Mouse (Mus musculus): ENCODE data around the gene 1700003F12Rik.

1700003F12Rik gene

DNA sequence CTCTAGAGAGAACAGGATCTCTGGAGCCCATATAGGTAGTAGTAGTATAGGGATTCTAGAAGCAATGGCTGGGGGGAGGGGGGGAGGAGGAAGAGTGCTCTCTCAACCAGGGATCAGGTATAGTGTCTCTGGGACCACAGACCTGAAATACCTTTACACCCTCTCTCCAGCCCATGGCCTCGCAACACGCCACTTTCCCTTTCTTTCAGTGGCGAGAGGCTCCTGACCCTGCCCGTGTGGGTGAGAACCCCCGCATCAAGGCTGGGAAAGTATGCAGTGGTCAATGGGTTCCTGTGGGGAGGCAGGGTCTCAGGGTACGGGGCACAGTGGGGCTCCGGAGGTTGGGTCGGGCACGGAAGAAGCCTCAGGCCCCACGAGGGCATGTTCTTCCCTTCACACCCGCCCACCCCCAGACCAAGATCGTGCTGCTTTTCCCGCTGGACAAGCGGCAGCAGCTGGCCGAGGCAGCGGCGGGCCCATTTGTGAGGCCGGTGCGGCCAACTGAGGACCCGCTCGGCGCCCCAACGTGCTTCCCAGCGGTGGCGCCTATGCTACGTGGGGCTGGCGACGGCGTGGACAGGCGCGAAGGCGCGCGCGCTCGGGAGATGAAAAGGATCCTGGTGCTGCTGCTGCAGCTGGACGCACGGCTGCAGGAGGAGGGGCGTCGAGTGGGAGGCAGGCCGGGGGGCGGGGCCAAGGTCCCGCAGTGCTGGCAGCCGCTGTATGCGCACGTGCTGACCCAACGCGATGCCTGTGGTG is 2.4 kb downstream of the 1700003F12Rik start:
- DNase-seq (ENCODE audit: low read depth, low spot score), result peak; percentile 58

DNA sequence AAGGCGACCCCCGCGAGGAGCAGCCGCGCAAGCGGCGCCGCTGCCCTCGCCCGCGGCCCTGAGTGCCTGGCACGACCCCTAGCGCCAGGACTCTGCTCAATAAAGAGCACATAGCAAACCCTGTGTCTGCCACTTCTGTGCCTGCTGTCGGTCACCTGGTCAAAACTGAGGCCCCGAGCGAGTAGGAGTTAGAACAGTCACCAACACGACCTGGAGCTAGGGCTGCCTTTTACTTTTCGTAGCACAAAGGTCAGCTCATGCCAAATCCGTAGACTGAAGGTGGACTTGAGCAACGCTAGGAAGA is 3.0 kb downstream of the 1700003F12Rik start:
- no peak for DNase-seq (ENCODE audit: low read depth, low spot score)

GRCm38 (mm10) chr2:154550937-154551336 is 4.1 kb downstream of the 1700003F12Rik start:
- DNase-seq (ENCODE audit: low read depth, low spot score), result no peak

- no peak for DNase-seq (ENCODE audit: low read depth, low spot score)
Measured at GRCm38 (mm10) chr2:154551476-154551875, 4.6 kb downstream of the 1700003F12Rik start, which contains the start of gene Actl10. Gene Actl10 (plus strand): TSS chr2:154551776.

DNA sequence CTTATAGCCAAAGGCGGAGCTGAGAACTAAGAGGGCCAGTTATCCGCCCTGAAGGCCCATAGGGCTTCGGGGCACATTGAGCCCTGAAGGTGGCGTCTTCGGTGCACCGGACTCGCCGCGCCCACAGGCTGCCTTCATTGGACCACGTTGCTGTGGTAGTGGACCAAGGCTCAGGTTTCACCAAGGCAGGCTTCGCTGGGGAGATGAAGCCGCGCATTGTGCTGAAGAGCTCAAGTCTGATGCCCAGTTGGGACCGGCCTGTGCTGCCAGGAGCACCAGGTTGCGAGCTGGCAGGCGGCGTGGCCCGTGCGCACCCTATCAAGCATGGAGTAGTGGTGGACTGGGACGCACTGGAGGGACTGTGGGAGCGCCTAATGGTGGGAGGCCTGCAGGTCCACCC is 5.0 kb downstream of the 1700003F12Rik start:
- no peak for DNase-seq (ENCODE audit: low read depth, low spot score)

DNA sequence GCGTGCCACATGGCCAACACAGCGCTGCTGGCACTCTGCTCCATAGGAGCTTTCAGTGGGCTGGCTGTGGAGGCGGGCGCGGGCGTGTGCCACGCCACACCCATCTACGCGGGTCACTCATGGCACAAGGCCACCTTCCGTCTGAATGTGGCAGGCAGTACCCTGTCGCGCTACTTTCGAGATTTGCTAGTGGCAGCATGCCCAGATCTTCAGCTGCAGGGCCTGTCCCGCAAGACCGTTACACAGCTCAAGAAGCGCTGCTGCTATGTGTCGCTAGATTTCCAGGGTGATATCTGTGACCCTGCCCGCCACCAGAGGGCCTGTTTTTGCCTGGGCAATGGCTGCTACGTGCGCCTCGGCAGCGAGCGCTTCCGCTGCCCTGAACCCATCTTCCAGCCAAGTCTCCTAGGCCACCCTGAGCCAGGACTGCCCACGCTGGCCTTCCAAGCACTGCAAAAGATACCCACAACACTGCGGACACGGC is 5.6 kb downstream of the 1700003F12Rik start:
- peak; percentile 66 for DNase-seq (ENCODE audit: low read depth, low spot score)

DNA sequence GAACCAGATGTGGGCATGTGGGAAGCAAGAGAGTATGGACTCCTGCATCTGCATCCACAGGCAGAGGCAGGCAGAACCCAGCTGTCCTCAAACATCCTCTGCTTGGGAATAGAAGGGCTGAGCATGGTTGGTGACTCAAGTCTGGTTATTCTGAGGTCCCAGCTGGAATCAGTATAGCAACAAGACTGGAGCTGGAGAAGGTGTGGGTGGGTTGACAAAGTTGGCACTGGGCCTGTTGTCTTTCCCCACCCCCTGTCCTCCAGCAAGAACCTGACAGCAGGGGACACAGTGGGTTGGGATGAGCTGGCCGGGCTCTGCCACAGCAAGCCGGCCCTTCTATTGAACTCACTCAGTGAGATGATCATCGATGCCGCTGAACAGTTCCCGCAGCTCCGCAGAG is 8.3 kb downstream of the 1700003F12Rik start:
- no peak for DNase-seq (ENCODE audit: low read depth, low spot score)

DNA sequence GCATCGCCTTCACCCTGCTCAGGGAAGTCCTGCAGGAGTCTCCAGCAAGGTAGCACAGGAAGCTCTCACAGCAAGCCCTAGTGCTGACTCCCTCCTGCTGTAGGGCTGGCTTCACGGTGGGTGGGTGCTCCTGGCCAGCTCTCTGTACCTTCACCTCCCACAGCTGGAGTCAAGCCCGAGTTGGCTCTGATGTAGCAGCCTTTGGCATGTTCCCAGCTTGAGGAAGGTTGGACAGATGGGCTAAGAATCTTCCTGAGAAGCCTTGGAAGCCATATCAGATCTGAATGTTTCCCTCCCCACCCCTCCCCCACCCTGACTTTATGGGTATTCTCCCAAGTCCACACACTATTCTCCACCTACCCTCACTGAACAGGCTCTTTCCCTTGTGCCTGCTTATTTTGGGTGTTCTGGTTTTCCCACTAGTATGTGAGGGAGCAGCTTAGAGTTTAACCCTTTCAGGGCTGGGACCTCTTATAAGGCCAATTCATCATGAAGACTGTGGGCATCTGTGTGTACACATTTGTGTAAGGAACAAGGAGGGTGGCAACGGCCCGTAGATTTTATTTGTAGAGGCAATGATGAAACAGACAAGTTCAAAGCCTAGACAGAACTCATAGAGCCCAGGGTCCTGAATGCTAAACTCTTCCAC is 10.4 kb downstream of the 1700003F12Rik start:
- DNase-seq (ENCODE audit: low read depth, low spot score), result no peak

GRCm38 (mm10) chr2:154558264-154559039 is 11.6 kb downstream of the 1700003F12Rik start, which contains the start of gene Necab3:
Gene Necab3 (minus strand): TSS chr2:154558890.
- peak; percentile 61 for DNase-seq (ENCODE audit: low read depth, low spot score)

DNA sequence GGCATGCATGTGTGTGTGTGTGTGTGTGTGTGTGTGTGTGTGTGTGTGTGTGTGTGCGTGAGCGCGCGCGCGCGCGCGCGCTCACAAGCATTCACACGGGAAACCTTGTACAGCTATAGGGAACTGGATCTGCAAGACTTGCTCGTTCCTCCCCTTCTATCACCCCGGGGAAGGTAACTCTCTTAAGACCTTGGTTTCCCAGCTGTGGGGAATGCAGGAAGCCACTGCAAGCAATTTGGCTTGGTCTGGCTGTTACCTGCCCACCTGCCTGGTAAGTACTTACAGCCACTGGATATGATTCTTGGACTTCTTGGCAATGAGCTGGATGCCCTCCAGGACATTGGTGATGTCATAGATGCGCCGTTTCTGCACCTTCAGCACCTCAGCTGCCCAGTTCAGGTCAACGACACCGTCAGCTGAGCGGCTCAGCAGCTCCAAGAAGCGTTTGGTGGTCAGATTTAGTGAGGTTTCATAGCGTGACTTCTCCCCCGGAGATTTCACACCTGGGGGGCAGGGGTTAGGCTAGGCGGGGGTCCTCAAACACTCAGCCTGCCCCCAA is 16.8 kb downstream of the 1700003F12Rik start:
- no peak for DNase-seq (ENCODE audit: low read depth, low spot score)

DNA sequence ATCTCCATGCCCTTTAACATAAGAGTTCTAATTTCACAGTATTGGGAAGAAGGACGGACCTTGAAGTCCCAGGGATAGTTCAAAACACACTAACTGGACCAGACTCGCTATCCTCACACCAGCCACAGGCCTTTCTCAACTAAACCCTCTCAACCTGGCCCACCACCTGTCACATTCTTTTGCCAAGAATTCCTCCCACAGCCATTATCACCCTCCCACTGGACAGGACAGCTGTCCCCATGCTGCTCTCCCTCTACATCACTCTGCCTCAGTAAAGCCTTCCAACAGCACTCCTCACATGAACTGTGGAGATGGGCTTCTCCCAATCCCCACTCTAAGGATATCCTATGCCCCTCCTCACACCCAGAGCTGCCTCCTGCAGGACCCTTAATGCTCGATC is 18.7 kb downstream of the 1700003F12Rik start:
- DNase-seq (ENCODE audit: low read depth, low spot score), result no peak

DNA sequence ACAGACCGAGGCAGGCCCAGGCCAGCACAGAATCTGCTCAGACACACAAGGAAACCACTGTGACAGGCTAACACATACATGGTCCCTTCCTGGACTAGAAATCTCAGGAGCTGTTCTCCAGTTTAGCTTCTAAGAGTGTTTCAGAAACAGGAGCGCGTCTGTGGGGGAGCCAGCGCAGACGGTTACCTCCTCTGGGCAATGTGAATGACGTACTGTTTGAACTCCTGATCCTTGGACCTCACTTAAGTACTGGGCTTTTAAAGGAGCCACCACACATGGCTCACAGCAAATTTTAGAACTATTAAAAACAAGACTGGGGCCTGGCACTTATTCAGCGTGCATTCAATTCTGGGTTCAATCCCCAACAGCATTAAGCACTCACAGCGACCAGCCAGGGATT is 19.8 kb downstream of the 1700003F12Rik start:
- DNase-seq (ENCODE audit: low read depth, low spot score), result no peak

- DNase-seq (ENCODE audit: low read depth, low spot score), result no peak
Measured at GRCm38 (mm10) chr2:154567766-154568165, 20.9 kb downstream of the 1700003F12Rik start.

DNA sequence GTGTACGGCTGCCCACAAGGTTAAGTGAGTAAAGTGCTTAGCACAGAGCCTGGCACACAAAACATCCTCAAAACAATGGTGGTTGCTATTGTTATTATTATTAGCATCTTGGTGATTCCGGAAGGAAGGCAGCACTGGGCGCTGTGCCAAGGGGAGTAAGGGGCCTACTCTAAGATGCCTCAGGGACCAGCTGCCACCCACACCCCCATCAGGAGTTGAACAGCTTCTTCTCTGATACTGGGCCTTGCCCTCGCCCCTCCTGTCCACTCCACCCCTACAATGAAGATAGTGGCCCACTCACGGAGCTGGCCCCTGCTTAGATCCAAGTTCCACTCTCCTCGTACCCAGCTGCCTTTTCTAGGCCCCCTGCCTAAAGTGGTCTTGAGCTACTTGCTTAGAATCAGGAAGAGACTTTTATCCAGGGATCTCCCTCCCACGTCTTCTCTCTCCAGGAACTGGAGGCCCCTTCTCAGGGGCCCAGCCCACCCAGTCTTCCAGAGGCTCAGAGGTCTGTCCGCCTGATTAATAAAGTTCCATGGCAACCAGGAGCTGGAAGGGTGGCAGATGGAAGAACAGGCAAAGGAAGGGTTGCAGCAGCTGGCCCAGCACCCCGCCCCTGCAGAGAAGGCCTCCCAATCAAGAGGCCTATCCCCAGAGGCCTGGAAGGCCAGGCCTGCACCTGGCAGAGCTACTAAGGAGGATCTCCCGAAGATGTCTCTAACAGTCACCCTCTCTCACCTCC is 21.6 kb downstream of the 1700003F12Rik start:
- DNase-seq (ENCODE audit: low read depth, low spot score), result no peak

DNA sequence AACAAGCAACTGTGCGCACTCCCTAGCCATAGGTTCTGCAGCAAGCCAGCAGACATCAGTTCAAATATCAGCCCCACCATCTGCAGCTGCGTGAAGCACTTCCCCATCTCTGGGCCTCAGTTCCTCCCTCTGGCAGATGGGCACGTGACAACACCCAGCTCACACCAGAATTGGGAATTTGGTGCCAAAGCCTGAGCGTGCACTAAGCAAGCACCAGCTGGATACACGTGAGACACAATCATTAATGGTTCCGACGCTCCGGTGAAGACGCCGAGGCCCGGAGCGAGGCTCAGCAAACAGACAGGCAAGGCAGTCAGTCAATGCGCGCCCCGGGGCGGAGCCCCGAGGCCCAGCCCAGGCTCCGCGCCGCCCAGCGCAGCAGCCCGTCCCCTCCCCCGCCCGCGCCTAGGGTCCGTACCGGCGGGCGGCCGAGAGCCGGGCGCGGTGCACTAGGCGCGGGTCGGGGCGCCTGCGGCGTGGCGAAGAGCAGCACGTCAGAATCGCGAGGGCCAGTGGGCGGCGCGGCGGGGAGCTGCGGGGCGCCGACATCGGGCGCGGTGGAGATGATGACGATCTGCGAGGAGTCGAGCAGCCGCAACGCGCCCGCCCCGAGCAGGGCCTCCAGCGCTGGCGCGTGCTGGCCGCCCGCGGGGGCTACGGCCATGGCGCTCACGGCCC is 22.3 kb downstream of the 1700003F12Rik start:
- DNase-seq (ENCODE audit: low read depth, low spot score), result peak; percentile 82

GRCm38 (mm10) chr2:154569836-154570286 is 23.0 kb downstream of the 1700003F12Rik start, which contains the start of gene E2f1:
Gene E2f1 (minus strand): TSS chr2:154569892.
- DNase-seq (ENCODE audit: low read depth, low spot score), result peak; percentile 97

GRCm38 (mm10) chr2:154570666-154571065 is 23.8 kb downstream of the 1700003F12Rik start:
- DNase-seq (ENCODE audit: low read depth, low spot score), result peak; percentile 25

DNA sequence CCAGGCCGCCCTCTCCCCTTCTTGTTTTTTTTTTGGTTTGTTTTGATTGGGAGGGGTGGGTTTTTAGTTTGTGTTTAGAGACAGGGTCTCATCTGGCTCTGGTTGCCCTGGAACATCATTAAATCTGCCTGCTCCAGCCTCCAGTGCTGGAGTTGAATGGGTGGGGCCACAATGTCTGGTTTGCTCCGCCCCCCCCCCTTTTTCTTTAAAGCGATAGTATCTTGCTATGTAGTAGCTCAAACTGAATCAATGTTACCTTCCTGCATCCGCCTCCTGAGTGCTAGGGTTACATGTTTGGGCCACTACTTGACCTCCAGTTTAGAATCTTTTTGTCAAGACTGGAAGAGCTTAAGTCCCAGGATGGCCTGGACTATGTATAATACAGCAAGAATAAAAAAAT is 24.4 kb downstream of the 1700003F12Rik start:
- DNase-seq (ENCODE audit: low read depth, low spot score), result peak; percentile 29

DNA sequence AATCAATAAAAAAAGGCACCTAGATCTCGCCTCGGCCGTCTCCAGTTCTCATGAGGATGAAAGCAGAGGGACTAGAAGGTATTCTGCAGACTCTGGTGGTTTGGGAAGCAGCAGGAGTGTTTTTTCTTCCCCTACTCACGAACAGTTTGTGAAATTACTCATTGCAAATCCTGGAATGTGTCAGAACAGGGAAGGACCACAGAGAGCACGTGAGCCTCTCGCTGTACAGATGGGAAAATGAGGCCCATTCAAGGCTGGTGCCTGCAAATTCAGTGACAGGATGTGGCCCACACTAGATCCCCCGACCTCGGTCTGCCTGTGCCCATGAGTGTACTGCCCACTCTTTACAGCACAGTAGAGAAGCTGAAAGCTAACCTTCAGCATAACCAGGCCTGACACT is 25.1 kb downstream of the 1700003F12Rik start:
- no peak for DNase-seq (ENCODE audit: low read depth, low spot score)

- no peak for DNase-seq (ENCODE audit: low read depth, low spot score)
Measured at GRCm38 (mm10) chr2:154572996-154573395, 26.1 kb downstream of the 1700003F12Rik start.

Data from CD4-positive helper T cell, adult 2 months (primary cell).